Mouse (Mus musculus) urinary bladder, postnatal 0 days (tissue): Measurements from ENCODE around the gene Ccdc191. TPM values are rescaled to one million over a fixed set of nuclear protein-coding genes. Genes with fewer than 3 reads are reported as not detected.

Experiments used
- microRNA-seq: library from miRNA; unstranded; fragments of <30 nt; microRNA quantifications from one replicate; pipeline ENCODE4, GENCODE M21; 2016
- polyA plus RNA-seq: library from polyadenylated mRNA; unstranded; fragments of >200 nt; fragmentation: Nextera tagmentation; extraction: Ambion mirVana; gene quantifications from 2 replicates; pipeline ENCODE4 v1.2.1, GENCODE M21; 2015

Gene Ccdc191
- polyA plus RNA-seq = 6.1 and 7.4 TPM in 2 replicates

DNA sequence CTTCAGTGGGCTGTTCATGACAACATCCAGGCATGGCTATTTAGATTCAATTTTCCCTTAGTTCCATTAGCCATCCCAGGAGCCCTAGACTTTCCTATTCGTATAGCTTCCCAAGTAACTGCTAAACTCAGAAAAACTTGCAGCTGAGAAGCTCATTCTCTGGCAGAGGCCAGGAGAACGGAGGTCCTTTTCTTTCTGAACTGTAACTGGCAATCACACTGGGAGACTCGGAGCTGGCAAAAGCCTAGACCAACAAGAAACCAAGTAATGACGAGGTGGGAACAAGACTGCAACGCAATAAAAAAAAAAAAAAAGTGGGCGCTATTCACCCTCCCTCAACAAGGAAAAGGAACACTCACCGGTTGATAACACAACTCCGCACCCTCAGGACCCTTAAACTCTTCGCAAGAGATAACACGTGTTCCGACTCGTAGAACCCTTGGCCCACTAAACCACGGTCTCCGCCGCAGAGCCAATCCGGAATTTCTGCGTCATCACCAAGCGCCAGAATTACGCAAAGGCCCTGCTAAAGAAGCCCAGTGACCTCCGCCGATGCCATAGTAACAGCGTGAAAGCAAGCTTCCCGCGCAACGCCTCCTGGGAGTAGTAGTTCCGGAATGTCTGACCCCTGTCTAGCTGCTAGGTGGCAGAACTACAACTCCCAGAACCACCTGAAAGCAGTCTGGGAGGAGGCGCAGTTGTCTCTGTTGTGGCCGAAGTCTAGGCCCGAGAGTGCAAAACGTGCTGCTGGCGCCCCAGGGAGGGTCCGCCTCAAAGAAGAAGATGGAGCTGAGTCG, at the start of gene Ccdc191:
Gene Ccdc191 (plus strand): TSS at position 593 of the 797 bp plus-strand sequence.

GRCm38 (mm10) chr16:43926341-43926859, 36.8 kb downstream of the Ccdc191 start, which contains the start of gene Qtrt2:
TSS of gene Qtrt2 (minus strand) at chr16:43926809.

DNA sequence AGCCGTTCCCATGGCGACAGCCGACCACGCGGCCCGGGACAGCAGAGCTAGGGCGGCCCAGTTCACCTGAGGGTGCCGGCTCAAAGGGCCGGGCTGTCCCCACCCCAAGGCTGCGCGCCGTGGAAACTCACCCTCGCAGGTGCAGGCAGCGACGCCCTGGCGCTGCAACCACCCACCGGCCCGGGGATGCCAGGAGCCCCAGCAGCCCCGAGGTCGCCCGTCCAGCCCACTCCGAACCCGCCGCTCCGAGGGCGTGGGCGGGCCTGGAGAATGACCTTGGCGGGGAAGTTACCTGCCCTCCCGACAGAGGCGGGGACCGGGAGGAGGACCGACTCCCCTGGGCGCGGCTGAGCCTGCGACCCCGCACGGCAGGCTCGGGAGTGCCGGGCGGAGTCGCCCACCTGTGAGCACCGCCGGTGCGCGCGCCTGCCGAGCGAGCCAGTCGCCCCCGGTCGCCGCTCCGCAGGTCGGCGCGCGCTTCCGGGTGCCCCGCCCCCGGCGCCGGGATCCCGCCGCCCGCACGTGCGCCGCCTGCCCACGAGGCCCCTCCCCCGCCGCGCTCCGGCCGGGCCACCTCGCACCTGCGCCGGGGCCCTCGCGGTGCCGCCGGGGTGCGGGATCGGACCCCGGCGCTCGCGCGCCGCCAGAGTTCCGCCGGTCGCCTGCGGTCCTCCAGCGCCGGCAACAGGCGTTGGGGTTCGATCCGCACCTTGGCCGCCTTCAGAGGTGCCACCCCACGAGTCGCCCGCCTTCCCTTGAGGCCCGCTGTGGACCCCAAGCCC, 89.9 kb downstream of the Ccdc191 start, which contains the start of gene Zdhhc23:
Gene Zdhhc23 (minus strand): TSS at position 464 of the 782 bp plus-strand sequence.

Small RNAs within 50 kb of the gene (microRNA-seq; reads per million reads assigned to microRNA genes)
- not detected for gene Mir3470b

Other genes starting within 250 kb of the Ccdc191 start
- not detected in 2 replicates for gene Tigit, start 225.7 kb upstream of the Ccdc191 start, polyA plus RNA-seq
- not detected in 2 replicates for gene Drd3, start 135.8 kb upstream of the Ccdc191 start, polyA plus RNA-seq
- 10.9 and 11.2 TPM in 2 replicates for gene Qtrt2, start 37.0 kb downstream of the Ccdc191 start, polyA plus RNA-seq
- gene Zdhhc23, start 90.0 kb downstream of the Ccdc191 start, polyA plus RNA-seq = 1.2 and 1.7 TPM in 2 replicates
- 2.5 and 4.4 TPM in 2 replicates for gene Gramd1c, start 173.5 kb downstream of the Ccdc191 start, polyA plus RNA-seq
- 35.5 and 39.2 TPM in 2 replicates for gene Atp6v1a, start 249.9 kb downstream of the Ccdc191 start, polyA plus RNA-seq